Mouse (Mus musculus): ENCODE results near the gene Tmprss6. TPM values are rescaled to one million over a fixed set of nuclear protein-coding genes. Genes with fewer than 3 reads are reported as not detected.

Tmprss6 gene
- polyA plus RNA-seq, 1 experiment = not detected

DNA sequence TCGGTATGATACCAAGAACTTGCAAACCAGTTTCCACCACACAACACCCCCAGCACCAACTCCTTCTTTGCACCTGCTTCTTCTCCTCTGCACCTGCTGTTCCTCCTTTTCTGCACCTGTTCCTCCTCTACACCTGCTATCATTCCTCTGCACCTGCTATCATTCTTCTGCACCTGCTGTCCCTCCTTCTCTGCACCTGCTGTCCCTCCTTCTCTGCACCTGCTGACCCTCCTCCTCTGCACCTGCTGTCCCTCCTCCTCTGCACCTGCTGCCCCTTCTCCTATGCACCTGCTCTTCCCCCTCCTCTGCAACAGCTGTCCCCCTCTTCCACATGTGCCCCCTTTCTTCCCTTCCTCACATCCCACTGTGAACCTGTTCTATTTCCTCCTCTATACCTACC, 18.1 kb upstream of the Tmprss6 start:
- peaks cover 7% of the 10 kb centered on the region; the same call in 1 of the 2 replicates for H3K9me3 ChIP-seq
- H3K27me3 ChIP-seq (replicated peaks) = peaks cover 92% of the 10 kb centered on the region
- H3K4me1 ChIP-seq = peaks cover 7% of the 10 kb centered on the region; the same call in 1 of the 2 replicates
- no peaks in the 10 kb centered on the region for H3K36me3 ChIP-seq (replicated peaks; ENCODE audit: low read length)
- H3K4me3 ChIP-seq (replicated peaks) = no peak overlapping the region
- TF ChIP-seq FLI1 (IDR thresholded peaks at IDR 0.05; ENCODE audit: low read length) = no peak
- no peak for TF ChIP-seq GATA1 (IDR thresholded peaks at IDR 0.05; ENCODE audit: borderline replicate concordance, low read length)

DNA sequence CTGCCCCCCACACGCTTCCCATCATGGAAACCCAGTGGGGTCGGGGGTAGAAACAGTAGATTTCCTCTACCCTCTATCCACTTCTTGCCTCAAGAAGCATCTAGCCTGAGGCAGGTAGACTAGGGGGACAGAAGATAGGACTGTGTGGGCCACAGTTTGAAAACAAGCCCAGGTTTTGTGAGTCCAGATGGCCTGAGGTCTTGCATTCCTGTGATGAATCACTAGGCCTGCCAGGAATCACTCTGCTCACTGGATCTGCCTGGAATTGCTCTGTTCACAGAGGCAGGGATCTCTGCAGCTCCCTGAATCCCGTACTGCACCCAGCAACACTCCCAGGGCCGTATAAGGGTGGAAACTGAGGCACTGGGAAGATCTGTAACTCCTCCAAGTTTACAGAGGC, 14.9 kb upstream of the Tmprss6 start:
- no peak for TF ChIP-seq GATA1 (IDR thresholded peaks at IDR 0.05; ENCODE audit: borderline replicate concordance, low read length)
- TF ChIP-seq FLI1 (IDR thresholded peaks at IDR 0.05; ENCODE audit: low read length) = no peak
- H3K36me3 ChIP-seq (replicated peaks; ENCODE audit: low read length) = no peaks in the 10 kb centered on the region

DNA sequence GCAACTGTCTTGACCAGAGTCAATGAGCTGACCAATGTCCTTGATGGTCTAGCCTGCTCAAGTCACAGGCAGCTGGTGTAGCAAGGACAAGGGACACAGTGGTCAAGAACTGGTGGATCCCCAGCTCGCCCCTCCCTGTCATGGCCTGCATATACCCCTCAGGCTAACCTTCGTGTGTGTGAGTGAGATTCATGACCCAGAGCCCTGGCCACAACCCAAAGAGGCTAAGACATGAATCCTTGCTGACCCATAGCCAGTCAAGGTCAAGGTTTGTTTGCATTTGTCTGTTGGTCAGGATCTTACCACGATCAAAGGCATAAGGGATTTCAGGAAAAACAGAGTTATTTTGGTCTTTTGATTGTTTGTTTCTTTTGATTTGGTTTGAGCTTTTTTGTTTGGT, 14.1 kb upstream of the Tmprss6 start:
- TF ChIP-seq GATA1 (IDR thresholded peaks at IDR 0.05; ENCODE audit: borderline replicate concordance, low read length) = no peak
- TF ChIP-seq FLI1 (IDR thresholded peaks at IDR 0.05; ENCODE audit: low read length) = no peak
- Histone ChIP-seq H3K27me3 (replicated peaks) (peaks cover 84% of the 10 kb centered on the region), H3K4me3 (replicated peaks) (no peak overlapping the region), H3K36me3 (replicated peaks; ENCODE audit: low read length) (no peaks in the 10 kb centered on the region), H3K4me1 (peaks cover 23% of the 10 kb centered on the region), H3K9me3 (no peaks in the 10 kb centered on the region)

More for the DNA sequence above, 14.9 kb upstream of the Tmprss6 start:
- peaks cover 84% of the 10 kb centered on the region for H3K27me3 ChIP-seq (replicated peaks)
- peaks cover 4% of the 10 kb centered on the region; the same call in 1 of the 2 replicates for H3K9me3 ChIP-seq
- no peak overlapping the region for H3K4me3 ChIP-seq (replicated peaks)
- peaks cover 23% of the 10 kb centered on the region for H3K4me1 ChIP-seq

DNA sequence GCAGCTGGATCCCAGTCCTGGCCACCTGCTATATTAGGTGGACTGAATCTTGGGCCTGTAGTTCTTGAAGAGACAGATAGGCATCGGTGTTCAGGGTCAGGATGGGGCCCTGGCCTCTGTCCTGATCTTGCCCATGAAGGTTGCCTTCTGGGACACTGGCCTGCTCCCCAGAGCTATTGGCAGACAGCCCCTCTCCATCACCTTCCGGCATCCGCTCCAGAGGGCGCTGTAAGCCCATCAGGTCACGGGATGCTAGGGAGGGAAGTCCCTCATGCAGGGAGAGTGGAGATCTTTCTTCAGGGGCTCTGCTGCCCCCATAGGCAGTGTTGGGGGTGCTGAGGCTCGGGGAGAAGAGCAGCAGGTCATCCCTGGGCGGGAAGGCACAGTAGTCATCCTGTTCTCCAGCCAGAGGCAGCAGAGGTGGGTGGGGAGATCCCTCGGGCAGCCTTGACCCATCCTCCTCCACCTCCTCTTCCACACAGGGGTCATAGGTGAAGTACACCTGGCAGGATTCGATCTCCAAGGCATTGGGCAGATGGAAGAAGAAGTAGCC, 13.1 kb upstream of the Tmprss6 start:
- H3K4me3 ChIP-seq (replicated peaks) = no peak overlapping the region
- peaks cover 87% of the 10 kb centered on the region for H3K27me3 ChIP-seq (replicated peaks)
- H3K4me1 ChIP-seq = peaks cover 23% of the 10 kb centered on the region
- TF ChIP-seq GATA1 (IDR thresholded peaks at IDR 0.05; ENCODE audit: borderline replicate concordance, low read length) (no peak), FLI1 (IDR thresholded peaks at IDR 0.05; ENCODE audit: low read length) (no peak)
- no peaks in the 10 kb centered on the region for H3K9me3 ChIP-seq
- no peaks in the 10 kb centered on the region for H3K36me3 ChIP-seq (replicated peaks; ENCODE audit: low read length)

DNA sequence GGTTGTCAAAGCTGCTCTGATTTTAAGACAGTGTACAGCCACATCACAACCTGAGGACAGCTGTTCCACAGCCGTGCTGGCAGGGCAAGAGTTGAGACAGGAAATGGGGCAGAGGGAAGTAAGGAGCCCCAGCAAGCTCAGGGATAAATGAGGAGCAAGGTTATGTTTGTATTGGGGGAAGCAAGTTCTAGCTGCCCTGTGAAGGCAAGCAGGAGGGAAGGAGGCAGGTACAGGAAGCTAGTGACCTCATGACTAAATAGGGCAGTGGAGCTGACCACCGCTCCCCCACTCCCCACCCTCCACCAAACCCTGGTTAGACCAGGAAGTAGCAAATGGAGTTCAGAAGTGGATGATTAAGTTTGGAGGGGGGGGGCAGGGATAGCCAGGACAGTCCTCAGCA, 12.6 kb upstream of the Tmprss6 start:
- no peak overlapping the region for H3K4me3 ChIP-seq (replicated peaks)
- peaks cover 23% of the 10 kb centered on the region for H3K4me1 ChIP-seq
- TF ChIP-seq GATA1 (IDR thresholded peaks at IDR 0.05; ENCODE audit: borderline replicate concordance, low read length) (no peak), FLI1 (IDR thresholded peaks at IDR 0.05; ENCODE audit: low read length) (no peak)
- no peaks in the 10 kb centered on the region for H3K9me3 ChIP-seq
- H3K27me3 ChIP-seq (replicated peaks) = peaks cover 87% of the 10 kb centered on the region
- H3K36me3 ChIP-seq (replicated peaks; ENCODE audit: low read length) = no peaks in the 10 kb centered on the region

DNA sequence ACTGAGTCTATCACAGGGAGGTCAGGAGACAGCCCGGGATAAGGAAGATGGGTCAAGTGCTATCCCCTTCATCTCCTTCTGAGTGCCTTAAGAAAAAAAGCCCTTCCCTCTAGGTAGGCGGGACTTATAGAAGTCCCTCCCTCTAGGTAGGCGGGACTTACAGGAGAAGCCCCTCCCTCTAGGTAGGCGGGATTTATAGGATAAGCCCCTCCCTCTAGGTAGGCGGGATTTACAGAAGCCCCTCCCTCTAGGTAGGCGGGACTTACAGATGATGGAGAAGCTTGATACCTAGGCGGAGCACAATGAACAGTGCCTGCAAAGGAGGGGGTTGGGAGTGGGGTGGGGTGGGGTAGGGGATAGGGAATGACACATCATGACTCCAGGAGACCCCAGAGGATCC, 11.7 kb upstream of the Tmprss6 start:
- Histone ChIP-seq H3K4me1 (peaks cover 28% of the 10 kb centered on the region), H3K36me3 (replicated peaks; ENCODE audit: low read length) (no peaks in the 10 kb centered on the region), H3K27me3 (replicated peaks) (peaks cover 87% of the 10 kb centered on the region), H3K4me3 (replicated peaks) (no peak overlapping the region), H3K9me3 (no peaks in the 10 kb centered on the region)
- TF ChIP-seq GATA1 (IDR thresholded peaks at IDR 0.05; ENCODE audit: borderline replicate concordance, low read length) (no peak), FLI1 (IDR thresholded peaks at IDR 0.05; ENCODE audit: low read length) (no peak)

DNA sequence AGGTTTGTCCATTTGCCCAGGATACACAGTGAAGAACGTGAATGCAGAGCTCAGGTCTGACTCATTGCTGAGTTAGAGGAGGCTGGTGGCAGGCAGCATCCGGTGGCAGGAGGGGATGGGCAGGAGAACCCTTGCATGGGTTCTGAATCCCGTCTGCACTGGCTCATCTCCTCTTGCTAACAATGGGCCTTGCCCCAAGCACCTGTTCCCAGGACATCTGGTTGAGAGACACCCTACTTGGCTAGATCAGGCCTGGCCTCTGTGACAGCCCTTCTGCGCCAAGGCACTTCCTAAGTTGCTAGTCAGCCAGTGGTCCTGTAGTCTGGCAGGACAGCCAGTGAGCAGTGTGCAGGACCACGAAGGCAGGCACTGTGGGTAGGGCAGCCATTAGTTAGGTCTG, 11.0 kb upstream of the Tmprss6 start:
- TF ChIP-seq GATA1 (IDR thresholded peaks at IDR 0.05; ENCODE audit: borderline replicate concordance, low read length) = no peak
- TF ChIP-seq FLI1 (IDR thresholded peaks at IDR 0.05; ENCODE audit: low read length) = no peak
- Histone ChIP-seq H3K36me3 (replicated peaks; ENCODE audit: low read length) (no peaks in the 10 kb centered on the region), H3K4me1 (peaks cover 28% of the 10 kb centered on the region)

DNA sequence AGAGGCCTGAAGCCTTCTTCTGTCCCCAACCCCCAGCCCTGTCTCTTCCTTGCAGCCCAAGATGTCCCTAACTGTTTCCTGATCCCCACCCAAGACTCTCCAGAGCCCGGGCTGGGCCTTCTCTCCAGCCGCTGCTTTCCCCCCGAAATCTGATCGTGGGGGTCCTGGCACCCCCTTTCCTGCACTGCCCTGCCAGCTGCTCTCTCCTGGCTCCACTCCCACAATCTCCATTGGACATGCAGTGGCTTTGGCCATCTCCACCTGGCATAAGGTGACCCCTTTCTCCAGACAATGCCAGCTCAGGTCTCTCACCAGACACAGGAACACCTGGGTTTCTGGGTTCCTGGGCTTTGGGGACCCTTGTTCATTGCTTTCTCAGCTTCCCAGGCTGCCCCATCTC, 9.6 kb upstream of the Tmprss6 start:
- no peaks in the 10 kb centered on the region for H3K9me3 ChIP-seq
- H3K4me1 ChIP-seq = peaks cover 25% of the 10 kb centered on the region
- no peak overlapping the region for H3K4me3 ChIP-seq (replicated peaks)
- no peaks in the 10 kb centered on the region for H3K36me3 ChIP-seq (replicated peaks; ENCODE audit: low read length)
- TF ChIP-seq GATA1 (IDR thresholded peaks at IDR 0.05; ENCODE audit: borderline replicate concordance, low read length) = no peak
- TF ChIP-seq FLI1 (IDR thresholded peaks at IDR 0.05; ENCODE audit: low read length) = no peak
- H3K27me3 ChIP-seq (replicated peaks) = peaks cover 83% of the 10 kb centered on the region

More for the DNA sequence above, 11.0 kb upstream of the Tmprss6 start:
- peak overlapping the region; percentile 29 for H3K4me3 ChIP-seq (replicated peaks)
- no peaks in the 10 kb centered on the region for H3K9me3 ChIP-seq
- peaks cover 86% of the 10 kb centered on the region for H3K27me3 ChIP-seq (replicated peaks)

DNA sequence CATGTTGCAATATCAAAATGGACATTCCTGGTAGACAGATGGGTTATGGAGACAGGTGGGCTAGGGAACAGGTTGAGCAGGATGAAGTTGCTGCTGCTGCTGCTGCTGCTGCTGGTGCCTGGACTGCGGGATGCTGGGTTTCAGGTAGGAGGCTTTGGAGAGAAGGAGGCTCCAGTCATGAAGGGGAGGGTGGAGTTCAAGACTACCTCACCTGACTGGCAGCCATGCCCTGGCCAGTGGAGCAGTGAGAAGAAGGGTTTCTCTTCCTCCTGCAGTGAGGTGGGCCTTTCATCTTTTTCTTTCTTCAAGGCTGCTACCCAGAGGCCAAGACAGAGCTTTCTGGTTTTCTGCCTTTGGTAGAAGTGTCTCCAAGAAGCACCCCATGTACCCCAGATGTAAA, 8.4 kb upstream of the Tmprss6 start:
- Histone ChIP-seq H3K4me3 (replicated peaks) (no peak overlapping the region), H3K9me3 (no peaks in the 10 kb centered on the region), H3K36me3 (replicated peaks; ENCODE audit: low read length) (no peaks in the 10 kb centered on the region), H3K27me3 (replicated peaks) (peaks cover 83% of the 10 kb centered on the region), H3K4me1 (peaks cover 24% of the 10 kb centered on the region)
- TF ChIP-seq GATA1 (IDR thresholded peaks at IDR 0.05; ENCODE audit: borderline replicate concordance, low read length) = no peak
- no peak for TF ChIP-seq FLI1 (IDR thresholded peaks at IDR 0.05; ENCODE audit: low read length)

DNA sequence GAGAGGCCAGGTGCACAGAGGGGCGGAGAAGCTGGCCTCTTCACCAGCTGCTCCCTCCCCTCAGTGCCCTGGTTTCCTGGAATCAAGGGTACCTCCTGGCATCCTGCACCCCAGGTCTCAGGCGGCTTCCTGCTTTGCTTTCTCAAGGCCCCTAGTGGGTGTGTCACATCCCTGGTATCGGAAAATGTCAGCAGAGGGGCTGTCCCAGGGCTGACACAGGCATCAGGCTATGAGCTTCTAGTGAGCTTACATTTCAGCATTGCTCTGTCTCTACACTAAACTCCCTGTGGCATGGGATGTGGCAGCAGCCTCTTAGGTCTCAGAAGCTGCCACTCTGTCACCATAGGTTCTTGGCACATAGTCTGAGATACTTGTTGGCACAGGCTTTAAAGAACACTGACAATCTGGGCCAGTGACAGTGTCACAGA, 7.2 kb upstream of the Tmprss6 start:
- Histone ChIP-seq H3K4me1 (peaks cover 12% of the 10 kb centered on the region; the same call in 1 of the 2 replicates), H3K9me3 (no peaks in the 10 kb centered on the region), H3K4me3 (replicated peaks) (no peak overlapping the region), H3K36me3 (replicated peaks; ENCODE audit: low read length) (no peaks in the 10 kb centered on the region), H3K27me3 (replicated peaks) (peaks cover 83% of the 10 kb centered on the region)
- TF ChIP-seq GATA1 (IDR thresholded peaks at IDR 0.05; ENCODE audit: borderline replicate concordance, low read length) = no peak
- TF ChIP-seq FLI1 (IDR thresholded peaks at IDR 0.05; ENCODE audit: low read length) = no peak
